Mouse (Mus musculus) kidney, adult 2 months (tissue): ENCODE data around the gene Pde4d.

Experiments used
- CTCF ChIP-seq: fragments of 200-500 bp; conservative IDR thresholded peaks from 2 replicates; pipeline ENCODE4 v1.5.1; 2011; ENCODE audit warnings: low read depth, mild to moderate bottlenecking, control low read depth, low read length, moderate library complexity, mixed read lengths; ENCODE audit not compliant: insufficient read depth, insufficient read length
- POLR2A ChIP-seq: fragments of 200-500 bp; IDR thresholded peaks from one replicate; pipeline ENCODE4 v1.6.1; 2011; ENCODE audit warnings: low read depth, low read length, control low read depth

GRCm38 (mm10) chr13:109639286-109639685, 1189.5 kb downstream of the Pde4d start:
- TF ChIP-seq CTCF (no peak), POLR2A (no peak)
